ENCODE assay signal across 11 mouse cellular contexts in the genomic region with DNA sequence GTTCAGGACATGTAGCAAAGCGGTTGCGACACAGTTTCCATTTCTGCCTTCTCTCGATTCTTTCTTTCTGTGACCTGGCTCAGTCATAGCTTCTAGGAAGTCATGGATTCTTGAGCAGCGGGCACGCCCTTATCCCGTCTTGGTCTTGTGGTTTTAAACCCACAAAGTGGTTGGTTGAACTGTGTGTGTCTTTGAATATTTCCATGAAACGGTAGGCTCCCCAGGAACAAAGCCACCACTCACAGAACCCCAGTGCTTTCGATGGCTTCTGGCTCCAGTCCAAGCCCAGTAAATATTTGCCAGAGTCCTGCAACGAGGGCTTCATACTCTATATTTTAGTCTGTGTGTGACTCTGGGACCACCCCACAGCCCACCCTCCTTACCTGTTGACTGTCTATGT. TPM values are rescaled to one million over a fixed set of nuclear protein-coding genes. Genes with fewer than 3 reads are reported as not detected.
DNase-seq lines count a peak whose midpoint lies in the region; ATAC-seq and TF ChIP-seq lines count a peak whose summit lies in the region.
"Had no signal": no experiment of that assay in that cellular context is flagged by ENCODE, and none has a peak within 500 bp of the region (broad histone marks: within the 10 kb centered on the region; RNA-seq: fewer than 3 reads in every experiment).

No protein-coding gene starts in this region.

- TF ChIP-seq CTCF in liver, postnatal 0 days (IDR thresholded peaks at IDR 0.05; ENCODE audit: low read depth): no peak
- no peak for TF ChIP-seq CTCF in midbrain, postnatal 0 days (IDR thresholded peaks at IDR 0.05)

- WGBS in liver, postnatal 0 days (ENCODE audit: insufficient replicate concordance): 32% methylated on average over 9 of the region's 9 CpGs
- 43% methylated on average over 9 of the region's 9 CpGs for WGBS in lung, embryonic 16.5 days
- 72% methylated on average over 9 of the region's 9 CpGs for WGBS in midbrain, postnatal 0 days
- WGBS in hindbrain, embryonic 12.5 days: 80% methylated on average over 9 of the region's 9 CpGs

- peak overlapping the region; percentile 50; the same call in 1 of the 2 replicates for H3K4me2 ChIP-seq in liver, postnatal 0 days (ENCODE audit: low read depth, low read length)
- H3K4me2 ChIP-seq in lung, embryonic 16.5 days (ENCODE audit: low read depth, low read length): no peak overlapping the region; the same call in 1 of the 2 replicates
- no peak overlapping the region for H3K4me2 ChIP-seq in midbrain, postnatal 0 days (ENCODE audit: low read depth, low read length, poor library complexity, severe bottlenecking)
- no peak overlapping the region for H3K4me2 ChIP-seq in hindbrain, embryonic 12.5 days (replicated peaks)
- H3K4me2 ChIP-seq: hindbrain, embryonic 13.5 days; liver, embryonic 15.5 days had no signal

- no peak overlapping the region for H3K9ac ChIP-seq in liver, postnatal 0 days (replicated peaks)
- H3K9ac ChIP-seq in lung, embryonic 16.5 days (ENCODE audit: low read length): no peak overlapping the region
- H3K9ac ChIP-seq in midbrain, postnatal 0 days (replicated peaks; ENCODE audit: low read length, poor library complexity, severe bottlenecking): no peak overlapping the region
- H3K9ac ChIP-seq in hindbrain, embryonic 12.5 days: no peak overlapping the region
- H3K9ac ChIP-seq: hindbrain, embryonic 13.5 days; liver, embryonic 15.5 days had no signal

- no peaks in the 10 kb centered on the region for H3K27me3 ChIP-seq in liver, postnatal 0 days (ENCODE audit: insufficient read depth, low read length)
- no peaks in the 10 kb centered on the region for H3K27me3 ChIP-seq in lung, embryonic 16.5 days (ENCODE audit: control insufficient read depth, insufficient read depth, low read depth, low read length)
- H3K27me3 ChIP-seq in midbrain, postnatal 0 days (ENCODE audit: insufficient read depth, low read length): no peaks in the 10 kb centered on the region
- H3K27me3 ChIP-seq in hindbrain, embryonic 12.5 days: no peaks in the 10 kb centered on the region
- H3K27me3 ChIP-seq: hindbrain, embryonic 13.5 days; liver, embryonic 15.5 days had no signal

- H3K36me3 ChIP-seq in liver, postnatal 0 days (replicated peaks; ENCODE audit: insufficient read depth, low read length): no peaks in the 10 kb centered on the region
- H3K36me3 ChIP-seq in lung, embryonic 16.5 days (ENCODE audit: control insufficient read depth, insufficient read depth, low read length): no peaks in the 10 kb centered on the region
- 0 out of 2 replicates have a peak, but pooled peaks cover 2% of the 10 kb centered on the region for H3K36me3 ChIP-seq in midbrain, postnatal 0 days (ENCODE audit: insufficient read depth, low read length)
- H3K36me3 ChIP-seq in hindbrain, embryonic 12.5 days: no peaks in the 10 kb centered on the region; the same call in 1 of the 2 replicates
- H3K36me3 ChIP-seq: liver, embryonic 15.5 days had no signal

- peak; percentile 44 for DNase-seq in liver, postnatal 0 days
- no peak for DNase-seq in liver
- peak; percentile 49 for DNase-seq in kidney, adult 8-10 months
- DNase-seq in gastrocnemius, postnatal 10 days: no peak
- no peak for DNase-seq in midbrain, postnatal 0 days (ENCODE audit: low spot score)
- DNase-seq: heart, adult 2 months had no signal

- H3K4me1 ChIP-seq in liver, postnatal 0 days (ENCODE audit: insufficient read depth): peaks cover 4% of the 10 kb centered on the region; the same call in 1 of the 2 replicates
- H3K4me1 ChIP-seq in lung, embryonic 16.5 days (replicated peaks; ENCODE audit: control insufficient read depth, insufficient read depth, low read length): peaks cover 6% of the 10 kb centered on the region; the same call in 1 of the 2 replicates
- H3K4me1 ChIP-seq in midbrain, postnatal 0 days (ENCODE audit: insufficient read depth, low read length): no peaks in the 10 kb centered on the region
- H3K4me1 ChIP-seq in hindbrain, embryonic 12.5 days: no peaks in the 10 kb centered on the region
- H3K4me1 ChIP-seq: hindbrain, embryonic 13.5 days; liver, embryonic 15.5 days had no signal

- no peak for ATAC-seq in liver, postnatal 0 days
- ATAC-seq in lung, embryonic 16.5 days (ENCODE audit: low read depth): peak; percentile 87
- no peak for ATAC-seq in midbrain, postnatal 0 days (ENCODE audit: low FRiP score)
- no peak for ATAC-seq in hindbrain, embryonic 12.5 days (ENCODE audit: low FRiP score)

- no peak overlapping the region for H3K4me3 ChIP-seq in liver, postnatal 0 days (ENCODE audit: low read depth, low read length)
- no peak overlapping the region for H3K4me3 ChIP-seq in lung, embryonic 16.5 days (ENCODE audit: low read length)
- no peak overlapping the region for H3K4me3 ChIP-seq in midbrain, postnatal 0 days (ENCODE audit: low read depth, low read length)
- no peak overlapping the region for H3K4me3 ChIP-seq in hindbrain, embryonic 12.5 days
- H3K4me3 ChIP-seq: heart, adult 2 months; hindbrain, embryonic 13.5 days; liver, embryonic 15.5 days; myocyte had no signal

- no peak overlapping the region for H3K27ac ChIP-seq in liver, postnatal 0 days (ENCODE audit: low read depth)
- H3K27ac ChIP-seq in lung, embryonic 16.5 days (ENCODE audit: low read length): peak overlapping the region; percentile 89
- H3K27ac ChIP-seq in midbrain, postnatal 0 days (ENCODE audit: low read depth, low read length): no peak overlapping the region
- no peak overlapping the region for H3K27ac ChIP-seq in hindbrain, embryonic 12.5 days
- H3K27ac ChIP-seq: heart, adult 2 months; hindbrain, embryonic 13.5 days; liver, embryonic 15.5 days had no signal

- H3K9me3 ChIP-seq in liver, postnatal 0 days (ENCODE audit: low read length): no peaks in the 10 kb centered on the region
- no peaks in the 10 kb centered on the region for H3K9me3 ChIP-seq in lung, embryonic 16.5 days (ENCODE audit: control insufficient read depth, low read length)
- no peaks in the 10 kb centered on the region for H3K9me3 ChIP-seq in midbrain, postnatal 0 days (ENCODE audit: low read length)
- H3K9me3 ChIP-seq in hindbrain, embryonic 12.5 days (replicated peaks): no peaks in the 10 kb centered on the region
- H3K9me3 ChIP-seq: hindbrain, embryonic 13.5 days; liver, embryonic 15.5 days had no signal

- no peak for TF ChIP-seq EP300 in liver, postnatal 0 days (IDR thresholded peaks at IDR 0.05; ENCODE audit: low read depth)

RNA-seq across cellular contexts. Expression of a gene that starts 31.6 kb away (rescaled TPM):
- 0.33 and 0.39 TPM in 2 replicates for polyA plus RNA-seq in liver, postnatal 0 days (2015; fragmentation: Nextera tagmentation; extraction: Ambion mirVana)
- polyA plus RNA-seq in lung, embryonic 16.5 days (2015; fragmentation: Nextera tagmentation; extraction: Ambion mirVana): 55.9 and 59.0 TPM in 2 replicates
- total RNA-seq in gastrocnemius, postnatal 10 days (2021): 1 to 10 TPM; 2.7 to 4.0 TPM
- total RNA-seq in midbrain, postnatal 0 days (2014; rRNA removed): 35.7 and 52.1 TPM in 2 replicates
- 24.1 and 25.1 TPM in 2 replicates for polyA plus RNA-seq in midbrain, postnatal 0 days (2015; fragmentation: Nextera tagmentation; extraction: Ambion mirVana)
- polyA plus RNA-seq in hindbrain, embryonic 12.5 days (2016; fragmentation: Nextera tagmentation; extraction: Ambion mirVana): 12.7 and 14.2 TPM in 2 replicates
- polyA plus RNA-seq: myocyte had no signal

Comparison
In these comparisons a context has a peak if more than half of its experiments do, and no peak if none do; other contexts are left out.
1. DNase-seq: peak in liver, postnatal 0 days (single experiment) and kidney, adult 8-10 months (2 of 2); none in liver (single experiment), gastrocnemius, postnatal 10 days (single experiment) and midbrain, postnatal 0 days (single experiment).